7 mouse cellular contexts compared by ENCODE assay signal in genomic region chr1:143777558-143778218, GRCm38 (mm10). TPM values are rescaled to one million over a fixed set of nuclear protein-coding genes. Genes with fewer than 3 reads are reported as not detected.
DNase-seq lines count a peak whose midpoint lies in the region; ATAC-seq and TF ChIP-seq lines count a peak whose summit lies in the region.

No protein-coding gene starts in this region.

- no peak for TF ChIP-seq POLR2A in bone marrow macrophage, adult 2 months (IDR thresholded peaks at IDR 0.05; ENCODE audit: borderline replicate concordance, low read depth, low read length)
- no peak for TF ChIP-seq POLR2A in limb, embryonic 14.5 days (IDR thresholded peaks at IDR 0.05; ENCODE audit: borderline replicate concordance, extremely low read depth, insufficient read depth, insufficient read length)

- WGBS in neural tube, embryonic 11.5 days: under 1% methylated on average over 39 of the region's 39 CpGs
- under 1% methylated on average over 39 of the region's 39 CpGs for WGBS in forebrain, embryonic 15.5 days
- WGBS in limb, embryonic 14.5 days: under 1% methylated on average over 32 of the region's 39 CpGs
- under 1% methylated on average over 29 of the region's 39 CpGs for WGBS in neural tube, embryonic 14.5 days

- H3K9me3 ChIP-seq in neural tube, embryonic 11.5 days (ENCODE audit: control insufficient read depth, low read length): no peaks in the 10 kb centered on the region
- H3K9me3 ChIP-seq in forebrain, embryonic 15.5 days: no peaks in the 10 kb centered on the region
- H3K9me3 ChIP-seq in limb, embryonic 14.5 days (ENCODE audit: control insufficient read depth, low read length): no peaks in the 10 kb centered on the region
- H3K9me3 ChIP-seq in neural tube, embryonic 14.5 days (ENCODE audit: control insufficient read depth, low read length): no peaks in the 10 kb centered on the region

- H3K36me3 ChIP-seq in neural tube, embryonic 11.5 days (ENCODE audit: control insufficient read depth, insufficient read depth, low read length): no peaks in the 10 kb centered on the region
- H3K36me3 ChIP-seq in forebrain, embryonic 15.5 days: no peaks in the 10 kb centered on the region; the same call in 1 of the 2 replicates
- H3K36me3 ChIP-seq in limb, embryonic 14.5 days (ENCODE audit: control insufficient read depth, insufficient read depth, low read length): no peaks in the 10 kb centered on the region
- H3K36me3 ChIP-seq in neural tube, embryonic 14.5 days (ENCODE audit: control insufficient read depth, insufficient read depth, low read length): no peaks in the 10 kb centered on the region

- peak overlapping the region; percentile 83 for H3K9ac ChIP-seq in neural tube, embryonic 11.5 days (ENCODE audit: low read length)
- H3K9ac ChIP-seq in forebrain, embryonic 15.5 days (replicated peaks): peak overlapping the region; percentile 75
- H3K9ac ChIP-seq in limb, embryonic 14.5 days (ENCODE audit: low read depth, low read length, severe bottlenecking): peak overlapping the region; percentile 79
- peak overlapping the region; percentile 70 for H3K9ac ChIP-seq in neural tube, embryonic 14.5 days (replicated peaks; ENCODE audit: low read depth, low read length)

- peak overlapping the region; percentile 90 for H3K4me2 ChIP-seq in neural tube, embryonic 11.5 days (ENCODE audit: low read depth)
- H3K4me2 ChIP-seq in forebrain, embryonic 15.5 days (replicated peaks): peak overlapping the region; percentile 74
- H3K4me2 ChIP-seq in limb, embryonic 14.5 days (replicated peaks; ENCODE audit: low read depth, low read length, severe bottlenecking): peak overlapping the region; percentile 92
- peak overlapping the region; percentile 92 for H3K4me2 ChIP-seq in neural tube, embryonic 14.5 days (ENCODE audit: low read depth, low read length)

- no peaks in the 10 kb centered on the region for H3K27me3 ChIP-seq in neural tube, embryonic 11.5 days (ENCODE audit: control insufficient read depth, insufficient read depth, low read length)
- H3K27me3 ChIP-seq in forebrain, embryonic 15.5 days: no peaks in the 10 kb centered on the region
- H3K27me3 ChIP-seq in limb, embryonic 14.5 days (ENCODE audit: control insufficient read depth, insufficient read depth, low read length): no peaks in the 10 kb centered on the region
- H3K27me3 ChIP-seq in neural tube, embryonic 14.5 days (ENCODE audit: control insufficient read depth, insufficient read depth, low read length): no peaks in the 10 kb centered on the region

- H3K4me3 ChIP-seq in neural tube, embryonic 11.5 days (ENCODE audit: low read depth, low read length): peak overlapping the region; percentile 86
- H3K4me3 ChIP-seq in bone marrow macrophage, adult 2 months (ENCODE audit: insufficient read depth, low read length): peak overlapping the region; percentile 85
- H3K4me3 ChIP-seq in forebrain, embryonic 15.5 days: peak overlapping the region; percentile 96
- peak overlapping the region; percentile 88 for H3K4me3 ChIP-seq in limb, embryonic 14.5 days (replicated peaks; ENCODE audit: low read length)
- H3K4me3 ChIP-seq in neural tube, embryonic 14.5 days (ENCODE audit: low read depth, low read length): peak overlapping the region; percentile 92

- H3K27ac ChIP-seq in neural tube, embryonic 11.5 days (ENCODE audit: low read depth, low read length): peak overlapping the region; percentile 67
- peak overlapping the region; percentile 81 for H3K27ac ChIP-seq in bone marrow macrophage, adult 2 months (ENCODE audit: insufficient read depth, low read depth, low read length)
- H3K27ac ChIP-seq in forebrain, embryonic 15.5 days (replicated peaks): peak overlapping the region; percentile 81
- H3K27ac ChIP-seq in limb, embryonic 14.5 days (replicated peaks; ENCODE audit: low read depth, low read length): peak overlapping the region; percentile 75
- peak overlapping the region; percentile 79 for H3K27ac ChIP-seq in neural tube, embryonic 14.5 days (ENCODE audit: low read depth, low read length)

- no peak for TF ChIP-seq CTCF in bone marrow macrophage, adult 2 months (IDR thresholded peaks at IDR 0.05; ENCODE audit: low read depth, low read length)

- H3K4me1 ChIP-seq in neural tube, embryonic 11.5 days (ENCODE audit: control insufficient read depth, insufficient read depth, low read length): peaks cover 5% of the 10 kb centered on the region; the same call in 1 of the 2 replicates
- peaks cover 9% of the 10 kb centered on the region for H3K4me1 ChIP-seq in bone marrow macrophage, adult 2 months (ENCODE audit: control insufficient read depth, insufficient read depth, low read length)
- H3K4me1 ChIP-seq in forebrain, embryonic 15.5 days: peaks cover 46% of the 10 kb centered on the region
- H3K4me1 ChIP-seq in limb, embryonic 14.5 days (ENCODE audit: control insufficient read depth, insufficient read depth, low read length): peaks cover 8% of the 10 kb centered on the region
- H3K4me1 ChIP-seq in neural tube, embryonic 14.5 days (ENCODE audit: control insufficient read depth, insufficient read depth, low read length): peaks cover 25% of the 10 kb centered on the region

- DNase-seq in neural tube, embryonic 11.5 days (ENCODE audit: low spot score): no peak
- DNase-seq in neural tube, embryonic 10.5 days (ENCODE audit: extremely low spot score, low spot score): no peak
- peak; percentile 10 for DNase-seq in limb, embryonic 14.5 days (ENCODE audit: low spot score)
- DNase-seq in gastrocnemius, adult 18-20 months (ENCODE audit: low spot score): no peak

- ATAC-seq in neural tube, embryonic 11.5 days (ENCODE audit: insufficient read depth, low FRiP score, low TSS enrichment): peak; percentile 49
- ATAC-seq in forebrain, embryonic 15.5 days (replicated peaks): peak; percentile 59
- peak; percentile 23 for ATAC-seq in limb, embryonic 14.5 days (ENCODE audit: low FRiP score, low read depth)
- peak; percentile 61 for ATAC-seq in neural tube, embryonic 14.5 days (ENCODE audit: low read depth)

RNA-seq across cellular contexts. Expression of gene Uchl5, which starts 0.6 kb away (rescaled TPM):
- 74.4 and 77.7 TPM in 2 replicates for polyA plus RNA-seq in neural tube, embryonic 11.5 days (2014; fragmentation: Nextera tagmentation; extraction: Ambion mirVana)
- polyA plus RNA-seq in bone marrow macrophage, adult 2 months (2012; ENCODE audit: insufficient read depth, insufficient read length, missing spikeins): 55.4 and 57.3 TPM in 2 replicates
- 63.5 and 73.4 TPM in 2 replicates for polyA plus RNA-seq in forebrain, embryonic 15.5 days (2015; fragmentation: Nextera tagmentation; extraction: Ambion mirVana)
- 11.8 and 19.9 TPM in 2 replicates for polyA plus RNA-seq in limb, embryonic 14.5 days (2012; rRNA removed)
- 57.5 and 63.8 TPM in 2 replicates for polyA plus RNA-seq in limb, embryonic 14.5 days (2014; fragmentation: Nextera tagmentation; extraction: Ambion mirVana)
- 53.1 and 57.8 TPM in 2 replicates for polyA plus RNA-seq in neural tube, embryonic 14.5 days (2014; fragmentation: Nextera tagmentation; extraction: Ambion mirVana)
- 10 to 100 TPM; 19.0 to 22.0 TPM for total RNA-seq in gastrocnemius, adult 18-20 months (2021)

RNA-seq across cellular contexts. Expression of gene Trove2, which starts 0.8 kb away (rescaled TPM):
- 33.3 and 37.6 TPM in 2 replicates for polyA plus RNA-seq in neural tube, embryonic 11.5 days (2014; fragmentation: Nextera tagmentation; extraction: Ambion mirVana)
- 8.2 and 8.6 TPM in 2 replicates for polyA plus RNA-seq in bone marrow macrophage, adult 2 months (2012; ENCODE audit: insufficient read depth, insufficient read length, missing spikeins)
- polyA plus RNA-seq in forebrain, embryonic 15.5 days (2015; fragmentation: Nextera tagmentation; extraction: Ambion mirVana): 48.1 and 53.3 TPM in 2 replicates
- 7.1 and 7.2 TPM in 2 replicates for polyA plus RNA-seq in limb, embryonic 14.5 days (2012; rRNA removed)
- polyA plus RNA-seq in limb, embryonic 14.5 days (2014; fragmentation: Nextera tagmentation; extraction: Ambion mirVana): 18.7 and 20.5 TPM in 2 replicates
- 25.4 and 33.9 TPM in 2 replicates for polyA plus RNA-seq in neural tube, embryonic 14.5 days (2014; fragmentation: Nextera tagmentation; extraction: Ambion mirVana)
- 1 to 10 TPM; 2.9 to 3.5 TPM for total RNA-seq in gastrocnemius, adult 18-20 months (2021)
